Mouse (Mus musculus) erythroblast, embryonic 14.5 days (primary cell): ENCODE measurements around the gene Lrrc51. TPM values are rescaled to one million over a fixed set of nuclear protein-coding genes. Genes with fewer than 3 reads are reported as not detected.

Experiments
- H3K27me3 ChIP-seq: 2 replicates; pipeline ENCODE4 v1.6.1; 2012; ENCODE audit warnings: inconsistent platforms; ENCODE audit not compliant: control insufficient read depth
- H3K36me3 ChIP-seq: 2 replicates; pipeline ENCODE4 v1.6.1; 2012; ENCODE audit warnings: mild to moderate bottlenecking, inconsistent platforms; ENCODE audit not compliant: control insufficient read depth
- H3K4me1 ChIP-seq: 2 replicates; pipeline ENCODE4 v1.6.1; 2012; ENCODE audit warnings: inconsistent platforms; ENCODE audit not compliant: control insufficient read depth
- H3K4me3 ChIP-seq: replicated peaks from 2 replicates; pipeline ENCODE3; 2012; ENCODE audit warnings: moderate library complexity, mild to moderate bottlenecking, inconsistent platforms
- H3K9me3 ChIP-seq: 2 replicates; pipeline ENCODE4 v1.6.1; 2012; ENCODE audit warnings: low read length, inconsistent platforms, mixed read lengths; ENCODE audit not compliant: control insufficient read depth
- GATA1 ChIP-seq: IDR thresholded peaks from 2 replicates; pipeline ENCODE4 v1.6.1; 2012; ENCODE audit warnings: low read length, inconsistent platforms, mixed read lengths
- TAL1 ChIP-seq: IDR thresholded peaks from 3 replicates; pipeline ENCODE4 v1.6.1; 2012; ENCODE audit warnings: low read length, inconsistent platforms, mixed read lengths
- polyA plus RNA-seq: library from polyadenylated mRNA; stranded (reverse); fragments of >175 nt; gene quantifications from 2 replicates; pipeline ENCODE4 v1.2.3, GENCODE M21; 2012

The Lrrc51 gene
- polyA plus RNA-seq, 1 experiment, result not detected

- Histone ChIP-seq H3K36me3 (peaks cover 6% of the 10 kb centered on the region), H3K4me3 (no peak overlapping the region), H3K4me1 (peaks cover 77% of the 10 kb centered on the region), H3K27me3 (no peaks in the 10 kb centered on the region), H3K9me3 (no peaks in the 10 kb centered on the region)
- TF ChIP-seq GATA1 (no peak), TAL1 (no peak)
These were observed 33.6 kb upstream of the Lrrc51 start for GRCm38 (mm10) chr7:101967256-101967655.

- TF ChIP-seq TAL1, result no peak
- TF ChIP-seq GATA1, result no peak
These were observed 31.9 kb upstream of the Lrrc51 start for GRCm38 (mm10) chr7:101965606-101966005.

GRCm38 (mm10) chr7:101964551-101964950, 30.9 kb upstream of the Lrrc51 start:
- H3K4me1 ChIP-seq, result peaks cover 60% of the 10 kb centered on the region
- peaks cover 9% of the 10 kb centered on the region for H3K36me3 ChIP-seq
- no peaks in the 10 kb centered on the region for H3K27me3 ChIP-seq
- no peak overlapping the region for H3K4me3 ChIP-seq
- TF ChIP-seq GATA1 (no peak), TAL1 (no peak)
- H3K9me3 ChIP-seq, result no peaks in the 10 kb centered on the region

More at GRCm38 (mm10) chr7:101965606-101966005, 31.9 kb upstream of the Lrrc51 start:
- no peaks in the 10 kb centered on the region for H3K27me3 ChIP-seq
- H3K36me3 ChIP-seq, result peaks cover 6% of the 10 kb centered on the region
- H3K4me1 ChIP-seq, result peaks cover 67% of the 10 kb centered on the region
- no peak overlapping the region for H3K4me3 ChIP-seq
- H3K9me3 ChIP-seq, result no peaks in the 10 kb centered on the region

- TF ChIP-seq TAL1, result no peak
- no peak for TF ChIP-seq GATA1
- H3K4me1 ChIP-seq, result peaks cover 52% of the 10 kb centered on the region
- no peaks in the 10 kb centered on the region for H3K9me3 ChIP-seq
- peaks cover 9% of the 10 kb centered on the region for H3K36me3 ChIP-seq
- no peak overlapping the region for H3K4me3 ChIP-seq
- H3K27me3 ChIP-seq, result no peaks in the 10 kb centered on the region
These were observed 29.9 kb upstream of the Lrrc51 start for GRCm38 (mm10) chr7:101963621-101964020.

- H3K4me1 ChIP-seq, result peaks cover 46% of the 10 kb centered on the region
These were observed 29.1 kb upstream of the Lrrc51 start for GRCm38 (mm10) chr7:101962829-101963228.

DNA sequence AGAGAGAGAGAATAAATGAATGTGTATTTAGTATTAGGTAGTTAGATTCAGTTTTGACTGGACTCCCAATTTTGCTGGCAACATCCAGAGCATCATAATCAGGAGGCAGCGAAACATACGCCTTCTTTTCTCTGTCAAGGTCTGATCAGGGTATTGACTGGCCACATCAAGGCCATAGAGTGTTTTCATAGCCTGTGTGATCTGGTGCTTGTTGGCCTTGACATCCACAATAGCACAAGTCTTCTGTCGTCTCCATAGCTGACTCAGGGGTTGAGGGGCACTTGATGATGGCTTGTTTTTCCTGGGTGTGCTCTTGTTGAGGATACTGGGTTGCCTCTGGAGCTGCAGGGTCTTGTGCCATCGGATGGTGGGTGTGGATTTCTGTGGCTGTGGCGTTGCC, 23.2 kb upstream of the Lrrc51 start:
- Histone ChIP-seq H3K4me3 (no peak overlapping the region), H3K4me1 (peaks cover 32% of the 10 kb centered on the region), H3K27me3 (no peaks in the 10 kb centered on the region), H3K36me3 (peaks cover 34% of the 10 kb centered on the region), H3K9me3 (no peaks in the 10 kb centered on the region)
- no peak for TF ChIP-seq GATA1
- no peak for TF ChIP-seq TAL1

More at GRCm38 (mm10) chr7:101962829-101963228, 29.1 kb upstream of the Lrrc51 start:
- H3K4me3 ChIP-seq, result no peak overlapping the region
- peaks cover 9% of the 10 kb centered on the region for H3K36me3 ChIP-seq
- no peaks in the 10 kb centered on the region for H3K27me3 ChIP-seq
- TF ChIP-seq TAL1 (no peak), GATA1 (no peak)
- H3K9me3 ChIP-seq, result no peaks in the 10 kb centered on the region

GRCm38 (mm10) chr7:101956481-101956880, 22.8 kb upstream of the Lrrc51 start:
- Histone ChIP-seq H3K9me3 (no peaks in the 10 kb centered on the region), H3K4me3 (no peak overlapping the region), H3K4me1 (peaks cover 36% of the 10 kb centered on the region), H3K27me3 (no peaks in the 10 kb centered on the region), H3K36me3 (peaks cover 35% of the 10 kb centered on the region)
- no peak for TF ChIP-seq TAL1
- TF ChIP-seq GATA1, result no peak

DNA sequence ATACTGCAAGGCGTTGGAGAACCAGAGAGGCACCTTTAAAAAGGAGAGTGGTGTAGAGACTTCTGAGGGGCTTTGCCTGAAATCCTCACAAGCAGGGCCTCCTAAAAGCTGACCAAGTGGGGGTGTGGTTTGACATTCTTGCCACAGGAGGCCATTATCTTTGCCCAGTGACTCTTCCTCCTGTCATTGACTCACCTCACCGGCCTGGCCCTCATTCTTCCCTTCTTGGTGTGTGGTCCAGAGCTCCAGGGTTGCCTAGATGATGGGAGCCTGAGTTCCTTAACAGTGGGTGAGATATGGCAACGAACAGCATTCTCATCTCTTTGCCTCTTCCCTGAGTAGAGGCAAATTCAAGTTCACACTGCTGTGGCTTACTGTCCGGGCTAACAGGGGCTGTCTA, 22.2 kb upstream of the Lrrc51 start:
- no peaks in the 10 kb centered on the region for H3K9me3 ChIP-seq

DNA sequence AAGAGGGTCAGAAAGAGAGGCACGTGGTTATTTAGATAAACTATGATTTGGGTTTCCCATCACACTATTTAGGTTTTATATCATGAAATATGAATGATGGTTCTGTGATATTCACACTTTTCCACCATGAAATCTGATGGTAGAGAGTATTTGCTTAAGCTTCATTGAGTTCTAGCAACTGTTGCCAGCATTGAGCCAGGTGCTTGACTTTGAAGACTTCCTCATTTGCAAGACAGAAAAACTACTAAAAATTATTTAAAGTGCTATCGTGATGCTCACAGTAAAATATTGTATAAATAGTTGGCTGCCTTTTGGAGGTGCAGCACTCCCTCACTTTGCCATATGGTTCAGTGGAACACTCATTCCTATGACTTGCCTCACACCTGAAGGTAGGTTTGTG, 21.6 kb upstream of the Lrrc51 start:
- Histone ChIP-seq H3K27me3 (no peaks in the 10 kb centered on the region), H3K4me1 (peaks cover 37% of the 10 kb centered on the region), H3K36me3 (peaks cover 35% of the 10 kb centered on the region), H3K9me3 (no peaks in the 10 kb centered on the region), H3K4me3 (no peak overlapping the region)
- TF ChIP-seq TAL1, result no peak
- no peak for TF ChIP-seq GATA1

More for the DNA sequence above, 22.2 kb upstream of the Lrrc51 start:
- Histone ChIP-seq H3K4me1 (peaks cover 36% of the 10 kb centered on the region), H3K27me3 (no peaks in the 10 kb centered on the region), H3K36me3 (peaks cover 35% of the 10 kb centered on the region), H3K4me3 (no peak overlapping the region)
- TF ChIP-seq GATA1, result no peak
- no peak for TF ChIP-seq TAL1

DNA sequence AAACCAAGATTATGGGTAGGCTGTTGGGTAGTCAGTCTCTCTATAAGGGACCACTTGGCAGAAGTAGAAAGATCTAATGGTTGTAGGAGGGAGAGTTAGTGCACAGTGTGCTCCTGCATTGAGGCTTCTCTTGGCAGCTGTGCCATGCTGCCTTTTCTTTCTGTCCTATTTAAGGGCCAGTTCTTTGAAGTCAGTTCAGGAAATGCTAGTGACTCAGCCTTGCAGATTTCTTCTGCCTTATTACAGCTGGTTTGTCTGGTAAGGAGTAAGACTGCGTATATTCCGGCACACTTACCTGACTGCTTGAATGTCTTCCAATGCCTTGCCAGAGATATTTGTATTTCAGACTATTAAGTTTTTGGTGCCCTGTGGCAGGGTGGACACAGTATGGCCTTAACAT, 20.5 kb upstream of the Lrrc51 start:
- H3K36me3 ChIP-seq, result peaks cover 38% of the 10 kb centered on the region
- no peaks in the 10 kb centered on the region for H3K27me3 ChIP-seq
- peaks cover 34% of the 10 kb centered on the region for H3K4me1 ChIP-seq
- H3K4me3 ChIP-seq, result no peak overlapping the region
- H3K9me3 ChIP-seq, result no peaks in the 10 kb centered on the region
- no peak for TF ChIP-seq GATA1
